Mouse (Mus musculus): ENCODE results near the gene 4430402I18Rik.

DNA sequence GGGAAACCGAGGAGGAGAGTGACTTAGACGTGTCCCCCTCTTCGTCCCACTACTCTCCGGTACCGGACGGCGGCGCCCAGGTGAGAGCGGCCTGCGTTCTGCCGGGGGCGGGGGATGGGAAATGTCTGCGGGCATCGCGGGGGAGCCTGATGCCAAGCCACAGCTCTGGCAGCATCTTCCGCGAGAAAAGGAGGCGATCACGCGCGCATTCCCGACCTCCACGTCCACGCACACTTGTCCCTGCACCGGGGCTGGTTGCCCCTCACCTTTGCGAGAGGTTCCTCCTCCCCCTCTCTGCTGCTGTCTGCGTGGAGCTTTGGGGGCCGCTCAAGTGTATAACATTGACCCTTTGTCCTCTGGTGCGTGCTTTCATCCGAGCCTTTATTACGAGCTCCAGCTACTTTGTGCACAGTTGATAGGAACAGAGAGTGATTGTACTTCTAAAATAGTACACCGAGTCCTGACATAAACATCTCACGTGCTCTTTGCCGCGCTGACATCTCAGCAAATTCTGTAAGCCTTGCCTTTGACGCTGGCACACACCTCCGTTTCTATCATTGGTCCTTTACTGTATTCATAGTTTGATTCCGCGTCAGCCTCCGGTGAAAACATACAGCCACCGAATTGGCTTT lies 23.1 kb upstream of the 4430402I18Rik start:
- TF ChIP-seq CTCF (IDR thresholded peaks at IDR 0.05; ENCODE audit: extremely low read depth, insufficient read depth, low read length) (no peak), POLR2A (IDR thresholded peaks at IDR 0.05; ENCODE audit: extremely low read depth, insufficient read depth, low read length) (0 out of 2 replicates have a peak, but pooled peaks have one; percentile 28)
